Mouse (Mus musculus): ENCODE data around the gene Erv3. TPM values are rescaled to one million over a fixed set of nuclear protein-coding genes. Genes with fewer than 3 reads are reported as not detected.
A peak's percentile ranks its signal among the peaks of the same experiment; 100 is the strongest.
"Not testable (repeated sequence)": the region's sequence is repeated elsewhere in the genome, so short reads cannot be mapped to it uniquely, and the experiment has no call there.

Gene Erv3
- polyA plus RNA-seq, 1 experiment from 2014 or later = not detected

DNA sequence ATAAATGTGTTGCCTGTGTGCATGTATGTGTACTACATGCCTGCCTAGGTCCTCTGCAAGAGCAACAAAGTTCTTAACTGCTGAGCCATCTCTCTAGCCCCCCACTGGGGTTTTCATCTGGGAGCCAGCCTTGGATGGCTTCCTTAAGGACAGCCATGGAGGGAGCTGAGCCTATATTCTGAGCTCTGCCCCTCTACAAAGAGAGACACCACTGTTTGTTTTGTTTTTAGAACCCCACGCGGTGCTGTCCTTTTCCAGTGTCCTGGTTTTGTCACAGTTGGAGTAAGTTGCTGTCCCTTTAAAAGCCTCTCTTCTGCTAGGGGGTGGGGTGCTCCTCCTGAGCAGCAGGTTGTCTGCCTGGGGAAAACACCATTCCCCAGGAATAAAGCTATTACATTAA, 27.7 kb downstream of the Erv3 start:
- 46% methylated on average over 2 of the region's 2 CpGs for WGBS

DNA sequence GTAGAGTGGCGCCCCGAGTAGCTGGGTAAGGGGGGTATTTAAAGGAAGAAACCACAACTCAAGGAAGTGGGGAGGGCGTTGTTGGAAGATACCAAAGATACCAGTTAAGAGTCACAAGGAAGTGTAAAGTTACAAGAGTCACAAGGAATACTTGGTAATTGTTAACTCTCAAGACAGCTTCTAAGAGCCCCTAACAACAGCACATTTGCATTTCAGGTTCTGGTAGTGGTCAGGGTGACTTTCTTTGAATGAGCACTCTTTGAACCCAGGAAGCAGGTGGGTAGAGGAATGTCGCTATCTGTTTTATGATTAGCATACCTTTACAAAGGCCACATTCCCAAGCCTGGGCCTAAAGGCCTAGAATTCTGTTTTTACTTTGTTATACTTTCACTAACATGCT, 28.6 kb downstream of the Erv3 start:
- H3K9me3 ChIP-seq (ENCODE audit: control insufficient read depth, low read length); H3K27ac ChIP-seq (ENCODE audit: low read length); H3K9ac ChIP-seq (ENCODE audit: low read depth, low read length); H3K36me3 ChIP-seq (ENCODE audit: control insufficient read depth, insufficient read depth, low read length); ATAC-seq; H3K4me3 ChIP-seq (ENCODE audit: low read length); H3K4me2 ChIP-seq (ENCODE audit: low read depth, low read length); H3K27me3 ChIP-seq (replicated peaks; ENCODE audit: control insufficient read depth, insufficient read depth, low read length); H3K4me1 ChIP-seq (ENCODE audit: control insufficient read depth, insufficient read depth, low read length): not testable (repeated sequence)
- WGBS = 79% methylated on average over 4 of the region's 4 CpGs

More for the DNA sequence above, 27.7 kb downstream of the Erv3 start:
- Histone ChIP-seq H3K36me3 (ENCODE audit: control insufficient read depth, insufficient read depth, low read length) (no peaks in the 10 kb centered on the region), H3K9me3 (ENCODE audit: control insufficient read depth, low read length) (peaks cover 4% of the 10 kb centered on the region; the same call in 1 of the 2 replicates), H3K9ac (ENCODE audit: low read depth, low read length) (no peak overlapping the region), H3K27me3 (replicated peaks; ENCODE audit: control insufficient read depth, insufficient read depth, low read length) (no peaks in the 10 kb centered on the region), H3K4me2 (ENCODE audit: low read depth, low read length) (no peak overlapping the region), H3K4me1 (ENCODE audit: control insufficient read depth, insufficient read depth, low read length) (no peaks in the 10 kb centered on the region), H3K27ac (ENCODE audit: low read length) (no peak overlapping the region), H3K4me3 (ENCODE audit: low read length) (no peak overlapping the region)
- ATAC-seq = no peak

DNA sequence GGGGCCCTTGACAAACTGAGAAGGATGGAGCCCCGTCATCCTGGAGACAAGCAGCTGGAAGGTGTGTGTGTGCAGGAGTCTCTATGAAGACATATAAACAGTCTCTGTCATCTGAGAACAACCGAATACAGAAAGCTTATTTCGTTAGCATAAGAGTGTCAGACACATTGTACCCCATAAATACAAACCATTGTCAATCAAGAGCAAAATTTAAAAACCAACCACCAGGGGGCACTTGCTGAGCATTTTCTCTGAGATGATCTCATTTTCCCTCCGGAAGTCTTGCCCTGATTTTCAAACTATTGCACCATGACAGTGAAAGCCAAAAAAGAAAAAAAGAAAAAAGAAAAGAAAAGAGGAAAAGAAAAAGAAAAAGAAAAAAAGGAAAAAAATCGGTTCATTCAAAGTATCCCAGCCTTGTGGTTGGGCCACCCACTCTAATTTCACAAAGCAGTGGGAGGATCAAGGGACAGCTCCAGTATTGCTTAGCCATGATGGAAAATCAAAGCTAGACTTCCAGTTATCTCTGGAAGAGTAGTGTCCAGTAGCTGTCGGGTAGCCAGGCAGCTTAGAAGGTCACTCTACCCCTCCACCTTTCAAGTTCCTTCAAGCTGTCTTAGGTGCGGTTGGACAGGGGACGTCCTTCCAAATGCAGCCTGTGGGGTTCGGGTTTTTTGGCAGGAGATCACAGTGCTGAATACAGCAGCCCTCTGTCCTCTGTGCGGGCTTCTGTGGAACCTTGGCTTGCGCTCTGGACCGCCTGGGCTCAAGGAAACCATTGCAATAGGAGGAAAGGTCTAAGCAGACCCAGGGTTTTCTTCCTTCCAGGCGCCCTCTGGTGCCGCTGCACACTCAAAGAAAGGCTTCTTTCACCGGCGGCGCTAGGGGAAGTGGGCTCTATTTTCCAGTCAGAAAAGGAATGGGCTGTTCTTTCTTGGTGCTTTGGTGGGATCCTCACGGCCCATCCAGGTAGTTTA, 31.3 kb downstream of the Erv3 start:
- H3K9me3 ChIP-seq (ENCODE audit: control insufficient read depth, low read length) = no peaks in the 10 kb centered on the region
- H3K9ac ChIP-seq (ENCODE audit: low read depth, low read length) = no peak overlapping the region
- H3K27ac ChIP-seq (ENCODE audit: low read length) = no peak overlapping the region
- peak; percentile 3; the same call in 1 of the 2 replicates for ATAC-seq
- no peak overlapping the region for H3K4me3 ChIP-seq (ENCODE audit: low read length)
- no peaks in the 10 kb centered on the region for H3K36me3 ChIP-seq (ENCODE audit: control insufficient read depth, insufficient read depth, low read length)
- no peaks in the 10 kb centered on the region for H3K4me1 ChIP-seq (ENCODE audit: control insufficient read depth, insufficient read depth, low read length)
- H3K27me3 ChIP-seq (replicated peaks; ENCODE audit: control insufficient read depth, insufficient read depth, low read length) = no peaks in the 10 kb centered on the region
- WGBS = 40% methylated on average over 18 of the region's 18 CpGs
- H3K4me2 ChIP-seq (ENCODE audit: low read depth, low read length) = no peak overlapping the region

DNA sequence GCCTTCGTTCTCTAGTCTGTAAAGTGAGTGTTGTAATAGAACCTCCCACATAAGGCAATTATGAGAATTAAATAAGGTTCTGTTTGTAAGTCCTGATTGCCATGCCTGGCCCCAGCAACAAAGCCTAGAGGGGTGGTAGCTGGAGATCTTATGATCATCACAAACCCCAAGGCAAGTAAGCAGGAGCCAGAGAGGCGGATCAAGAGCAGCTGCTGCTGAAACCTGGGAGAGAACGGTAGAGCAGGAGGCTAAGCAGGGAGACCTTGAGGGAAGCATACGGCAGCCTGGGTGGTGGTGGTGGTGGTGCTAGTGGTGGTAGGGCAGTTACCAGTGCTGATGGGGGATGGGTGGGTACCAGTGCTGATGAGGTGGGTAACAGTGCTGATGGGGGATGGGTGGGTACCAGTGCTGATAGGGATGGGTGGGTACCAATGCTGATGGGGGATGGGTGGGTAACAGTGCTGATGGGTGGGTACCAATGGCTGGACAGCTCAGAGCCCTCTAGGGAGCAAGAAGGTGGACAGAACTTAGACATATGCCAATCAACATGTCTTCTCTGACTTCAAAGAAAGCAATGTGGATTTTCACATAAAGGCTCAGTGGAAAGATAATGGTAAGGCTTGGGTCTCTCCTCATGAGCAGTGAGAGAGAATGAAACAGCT, 32.4 kb downstream of the Erv3 start:
- 0 out of 2 replicates have a peak, but pooled peaks have one; percentile 18 for ATAC-seq
- no peaks in the 10 kb centered on the region for H3K27me3 ChIP-seq (replicated peaks; ENCODE audit: control insufficient read depth, insufficient read depth, low read length)
- H3K27ac ChIP-seq (ENCODE audit: low read length) = no peak overlapping the region
- no peak overlapping the region for H3K4me3 ChIP-seq (ENCODE audit: low read length)
- H3K9ac ChIP-seq (ENCODE audit: low read depth, low read length) = no peak overlapping the region
- H3K36me3 ChIP-seq (ENCODE audit: control insufficient read depth, insufficient read depth, low read length) = no peaks in the 10 kb centered on the region
- 72% methylated on average over 4 of the region's 4 CpGs for WGBS
- no peak overlapping the region for H3K4me2 ChIP-seq (ENCODE audit: low read depth, low read length)
- no peaks in the 10 kb centered on the region for H3K9me3 ChIP-seq (ENCODE audit: control insufficient read depth, low read length)
- no peaks in the 10 kb centered on the region for H3K4me1 ChIP-seq (ENCODE audit: control insufficient read depth, insufficient read depth, low read length)

DNA sequence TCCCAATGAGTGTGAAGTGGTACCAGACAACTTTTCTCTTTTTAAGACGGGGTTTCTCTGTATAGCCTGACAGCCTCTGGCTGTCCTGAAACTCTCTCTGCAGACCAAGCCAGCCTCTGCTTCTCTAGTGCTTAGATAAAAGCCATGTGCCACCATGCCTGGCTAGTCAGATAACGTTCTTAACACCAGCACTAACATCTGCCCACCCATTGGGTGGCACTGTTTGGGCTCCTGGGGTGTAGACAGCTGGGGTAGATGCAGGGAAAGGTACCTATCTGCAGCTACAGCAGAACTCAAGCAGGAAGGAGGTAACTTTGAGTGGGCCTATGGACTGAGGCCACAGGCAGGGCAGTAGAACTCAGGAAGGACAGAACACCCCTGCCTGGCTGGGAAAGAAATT, 34.0 kb downstream of the Erv3 start:
- no peak overlapping the region for H3K9ac ChIP-seq (ENCODE audit: low read depth, low read length)
- H3K4me1 ChIP-seq (ENCODE audit: control insufficient read depth, insufficient read depth, low read length) = no peaks in the 10 kb centered on the region
- no peak overlapping the region for H3K4me2 ChIP-seq (ENCODE audit: low read depth, low read length)
- WGBS = 41% methylated on average over 2 of the region's 2 CpGs
- no peaks in the 10 kb centered on the region for H3K9me3 ChIP-seq (ENCODE audit: control insufficient read depth, low read length)
- no peak overlapping the region for H3K4me3 ChIP-seq (ENCODE audit: low read length)
- H3K27me3 ChIP-seq (replicated peaks; ENCODE audit: control insufficient read depth, insufficient read depth, low read length) = no peaks in the 10 kb centered on the region
- no peak overlapping the region for H3K27ac ChIP-seq (ENCODE audit: low read length)
- H3K36me3 ChIP-seq (ENCODE audit: control insufficient read depth, insufficient read depth, low read length) = no peaks in the 10 kb centered on the region
- ATAC-seq = peak; percentile 64

DNA sequence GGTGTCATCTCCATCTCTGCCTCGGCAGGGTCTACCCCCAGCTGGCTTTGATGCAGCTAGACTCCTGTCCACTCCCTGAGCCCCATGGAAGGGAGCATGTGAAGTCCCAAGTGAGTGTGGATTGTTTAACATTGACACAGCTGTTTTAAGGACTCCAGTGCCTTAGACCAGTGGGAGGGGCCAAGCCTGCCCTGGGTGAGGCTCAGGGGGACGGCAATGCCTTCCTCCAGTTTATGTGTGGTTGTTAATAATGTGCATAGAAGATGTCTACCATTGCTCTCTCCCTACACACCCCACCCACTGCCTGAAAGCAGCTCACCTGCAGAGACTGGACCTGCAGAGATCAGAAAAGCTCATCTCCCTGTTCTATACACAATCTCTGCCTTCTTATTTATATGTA, 35.6 kb downstream of the Erv3 start:
- H3K27me3 ChIP-seq (replicated peaks; ENCODE audit: control insufficient read depth, insufficient read depth, low read length) = no peaks in the 10 kb centered on the region
- H3K9me3 ChIP-seq (ENCODE audit: control insufficient read depth, low read length) = no peaks in the 10 kb centered on the region
- ATAC-seq = no peak
- no peaks in the 10 kb centered on the region for H3K4me1 ChIP-seq (ENCODE audit: control insufficient read depth, insufficient read depth, low read length)
- H3K36me3 ChIP-seq (ENCODE audit: control insufficient read depth, insufficient read depth, low read length) = no peaks in the 10 kb centered on the region
- H3K4me2 ChIP-seq (ENCODE audit: low read depth, low read length) = no peak overlapping the region
- no peak overlapping the region for H3K9ac ChIP-seq (ENCODE audit: low read depth, low read length)
- H3K27ac ChIP-seq (ENCODE audit: low read length) = no peak overlapping the region
- WGBS = 28% methylated on average over 2 of the region's 2 CpGs
- H3K4me3 ChIP-seq (ENCODE audit: low read length) = no peak overlapping the region

DNA sequence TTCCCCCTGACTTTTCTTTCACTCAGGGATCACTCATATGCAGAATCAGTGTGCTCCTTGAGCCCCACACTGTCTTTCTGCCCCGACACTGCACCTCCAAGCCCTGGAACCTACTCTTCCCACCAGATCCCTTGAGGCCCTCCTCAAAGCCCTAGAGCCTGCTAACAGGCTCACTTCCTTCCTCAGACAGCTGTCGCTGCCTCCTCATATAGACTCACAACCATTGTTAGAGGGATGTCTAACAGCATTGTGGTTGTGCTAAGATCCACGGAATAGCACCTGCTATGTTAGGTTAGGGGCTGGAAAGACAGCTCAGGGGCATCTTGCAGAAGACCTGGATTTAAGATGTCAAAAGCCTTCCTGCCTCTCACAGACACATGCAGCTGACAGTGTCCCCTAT, 37.1 kb downstream of the Erv3 start:
- H3K36me3 ChIP-seq (ENCODE audit: control insufficient read depth, insufficient read depth, low read length) = no peaks in the 10 kb centered on the region
- no peaks in the 10 kb centered on the region for H3K9me3 ChIP-seq (ENCODE audit: control insufficient read depth, low read length)
- H3K27me3 ChIP-seq (replicated peaks; ENCODE audit: control insufficient read depth, insufficient read depth, low read length) = no peaks in the 10 kb centered on the region
- no peaks in the 10 kb centered on the region for H3K4me1 ChIP-seq (ENCODE audit: control insufficient read depth, insufficient read depth, low read length)
- H3K4me3 ChIP-seq (ENCODE audit: low read length) = no peak overlapping the region
- H3K27ac ChIP-seq (ENCODE audit: low read length) = no peak overlapping the region
- H3K4me2 ChIP-seq (ENCODE audit: low read depth, low read length) = no peak overlapping the region
- WGBS = 75% methylated on average over 3 of the region's 3 CpGs
- no peak for ATAC-seq
- no peak overlapping the region for H3K9ac ChIP-seq (ENCODE audit: low read depth, low read length)

DNA sequence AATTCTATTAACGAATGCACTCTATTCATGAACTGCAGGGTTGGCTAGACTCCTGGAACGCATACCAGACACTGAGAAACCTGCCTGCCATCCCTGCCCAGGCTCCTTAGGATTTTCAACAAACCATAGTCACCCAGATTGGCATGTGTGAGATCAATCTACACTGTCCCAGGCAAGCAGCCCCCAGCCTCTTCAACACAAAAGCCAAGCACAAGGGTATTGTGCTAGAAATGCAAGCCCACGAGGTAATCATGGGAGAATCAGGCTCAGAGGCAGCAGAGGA, 37.9 kb downstream of the Erv3 start:
- Histone ChIP-seq H3K4me1 (ENCODE audit: control insufficient read depth, insufficient read depth, low read length) (no peaks in the 10 kb centered on the region), H3K4me2 (ENCODE audit: low read depth, low read length) (no peak overlapping the region), H3K36me3 (ENCODE audit: control insufficient read depth, insufficient read depth, low read length) (no peaks in the 10 kb centered on the region), H3K4me3 (ENCODE audit: low read length) (no peak overlapping the region), H3K9ac (ENCODE audit: low read depth, low read length) (no peak overlapping the region), H3K27me3 (replicated peaks; ENCODE audit: control insufficient read depth, insufficient read depth, low read length) (no peaks in the 10 kb centered on the region), H3K9me3 (ENCODE audit: control insufficient read depth, low read length) (no peaks in the 10 kb centered on the region), H3K27ac (ENCODE audit: low read length) (no peak overlapping the region)
- no peak for ATAC-seq
- 54% methylated on average over 3 of the region's 3 CpGs for WGBS

DNA sequence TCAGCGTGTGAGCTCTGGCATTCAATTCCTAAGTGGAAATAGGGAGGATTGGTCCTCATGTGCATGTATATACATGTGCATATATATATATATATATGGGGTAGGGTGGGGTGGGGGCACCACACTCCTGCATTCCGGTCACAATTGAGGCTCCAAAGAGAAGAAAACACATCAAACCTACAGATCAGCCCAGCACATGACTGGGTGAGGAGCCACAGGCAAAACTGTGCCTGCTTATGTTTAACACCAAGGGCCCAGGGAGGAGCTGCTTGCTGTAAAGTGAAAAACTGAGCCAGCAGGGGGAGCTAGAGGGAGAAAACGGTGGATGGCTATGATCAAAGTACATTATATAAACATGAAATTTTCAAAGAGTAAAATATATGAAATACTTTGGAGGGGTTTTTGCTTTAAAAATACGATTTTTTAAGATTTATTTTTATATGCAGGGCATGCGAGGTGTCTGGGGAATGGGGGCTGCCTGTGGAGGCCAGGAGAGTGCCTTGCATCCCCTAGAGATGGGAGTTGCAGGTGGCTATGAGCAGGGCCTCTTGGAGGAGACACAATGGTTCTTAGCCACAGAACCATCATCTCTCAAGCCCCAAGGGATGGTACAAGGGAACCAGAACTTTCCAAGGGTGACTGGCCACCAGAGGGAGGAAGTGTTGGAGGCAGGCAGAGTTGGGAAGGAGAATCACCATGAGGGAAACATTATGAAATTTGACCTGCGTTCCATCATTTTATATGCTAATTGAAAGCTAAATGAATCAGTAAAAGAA, 38.4 kb downstream of the Erv3 start:
- H3K27ac ChIP-seq (ENCODE audit: low read length) = no peak overlapping the region
- H3K4me1 ChIP-seq (ENCODE audit: control insufficient read depth, insufficient read depth, low read length) = no peaks in the 10 kb centered on the region
- no peaks in the 10 kb centered on the region for H3K9me3 ChIP-seq (ENCODE audit: control insufficient read depth, low read length)
- H3K27me3 ChIP-seq (replicated peaks; ENCODE audit: control insufficient read depth, insufficient read depth, low read length) = no peaks in the 10 kb centered on the region
- ATAC-seq = 0 out of 2 replicates have a peak, but pooled peaks have one; percentile 31
- no peaks in the 10 kb centered on the region for H3K36me3 ChIP-seq (ENCODE audit: control insufficient read depth, insufficient read depth, low read length)
- H3K4me3 ChIP-seq (ENCODE audit: low read length) = no peak overlapping the region
- WGBS = 30% methylated on average over 6 of the region's 6 CpGs
- no peak overlapping the region for H3K4me2 ChIP-seq (ENCODE audit: low read depth, low read length)
- H3K9ac ChIP-seq (ENCODE audit: low read depth, low read length) = no peak overlapping the region
